Mouse (Mus musculus) right cerebral cortex, postnatal 10 days (tissue): Measurements from ENCODE around the gene Olfr376.
A peak's percentile ranks its signal among the peaks of the same experiment; 100 is the strongest.

Source experiments
- DNase-seq, 2 experiments: peaks; one replicate each; pipeline ENCODE4 v3.0.0; 2021; ENCODE audit warnings: low spot score in 2 of 2

Olfr376 gene

DNA sequence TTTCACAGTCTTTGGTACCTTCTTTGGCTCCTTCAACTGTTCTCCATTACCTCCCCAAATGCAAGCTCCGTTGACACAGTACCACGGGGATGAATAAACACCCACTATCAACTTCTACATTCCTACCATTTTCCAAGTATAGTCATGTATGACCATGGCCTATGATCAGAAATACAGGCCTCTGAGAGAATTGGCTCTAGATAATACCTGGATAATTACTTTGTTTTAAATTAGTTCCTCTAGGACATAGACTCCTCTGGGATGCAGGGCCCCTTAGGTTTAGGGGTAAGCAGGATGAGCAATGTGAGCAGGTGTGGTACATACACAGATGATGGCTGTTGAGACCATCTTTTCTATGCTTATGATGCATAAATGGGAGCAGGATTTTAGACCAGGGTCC, at the start of gene Olfr376:
Gene Olfr376, plus strand, starts transcription at position 301 of the 400 bp plus-strand sequence.
- no peak for DNase-seq

DNA sequence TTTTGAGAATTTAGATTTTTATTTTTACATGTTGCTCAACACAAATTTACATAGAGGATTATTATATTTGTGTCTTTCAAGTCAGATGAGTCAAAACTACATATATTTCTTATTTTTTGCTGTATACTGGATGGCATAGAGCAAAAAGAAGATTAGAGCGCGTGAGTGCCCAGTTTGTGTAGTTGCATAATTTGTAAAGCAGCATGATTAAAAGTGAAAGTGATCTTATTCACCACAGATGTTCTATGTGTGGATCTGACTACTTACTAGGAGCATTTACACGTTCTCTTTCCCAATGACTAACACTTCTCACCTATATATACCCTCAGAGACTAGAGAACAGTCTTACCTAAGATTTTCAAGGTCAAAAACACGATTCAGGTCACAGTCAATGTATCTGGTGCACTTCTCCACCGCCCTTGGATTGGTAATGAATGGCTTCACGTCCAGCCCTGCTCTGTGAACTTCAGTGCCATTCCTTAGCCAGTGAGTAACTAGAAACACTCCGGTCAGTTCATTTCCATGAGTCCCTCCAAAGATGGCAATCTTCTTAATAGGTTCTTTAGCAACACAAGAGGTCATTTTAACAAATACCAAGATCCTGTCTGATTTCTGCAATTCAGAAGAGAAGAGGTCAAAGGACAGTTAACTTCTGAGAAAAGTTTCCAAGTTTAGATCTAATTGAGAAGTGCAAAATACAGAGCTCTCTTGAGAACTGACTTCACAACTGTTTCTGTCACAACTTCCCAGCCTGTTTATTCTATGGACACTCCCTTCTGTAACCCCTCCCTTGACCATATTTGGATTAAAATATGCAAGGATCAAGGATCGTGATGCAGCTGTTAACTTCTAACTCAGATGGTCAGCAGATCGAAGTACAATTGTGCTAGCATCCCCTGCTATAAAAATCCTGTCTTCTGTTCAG, 46.9 kb upstream of the Olfr376 start:
- no peak for DNase-seq

GRCm38 (mm10) chr11:73326485-73326886, 44.6 kb upstream of the Olfr376 start:
- DNase-seq = no peak

- peak; percentile 21 to 35 for DNase-seq
Measured at GRCm38 (mm10) chr11:73327361-73327760, 43.7 kb upstream of the Olfr376 start.

DNA sequence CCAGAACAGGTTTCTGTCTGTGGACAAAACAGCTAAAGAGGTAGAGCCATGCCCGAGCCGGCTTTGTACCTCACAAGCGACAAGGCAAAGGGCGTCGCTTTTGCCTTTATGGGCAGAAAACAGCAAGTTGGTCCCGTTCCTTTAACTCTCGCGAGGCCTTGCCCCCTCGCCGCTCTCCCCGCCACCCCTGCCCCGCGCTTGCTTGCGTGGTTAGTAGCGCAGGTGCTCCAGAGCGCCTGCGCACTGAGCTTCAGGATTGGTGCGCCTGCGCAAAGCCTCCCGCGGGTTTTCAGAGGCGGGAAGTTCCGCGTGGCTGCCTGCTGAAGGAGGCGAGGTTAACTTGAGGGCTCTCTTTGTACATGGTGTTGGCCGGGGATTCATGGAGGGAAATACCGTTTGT, 41.6 kb upstream of the Olfr376 start, which contains the start of the genes Aspa, Gm49340 and Spata22:
Gene Aspa, minus strand, starts transcription at position 155 of the 400 bp plus-strand sequence.
Gene Gm49340, plus strand, starts transcription at position 300 of the 400 bp plus-strand sequence.
Gene Spata22, plus strand, starts transcription at position 300 of the 400 bp plus-strand sequence.
- DNase-seq = no peak

DNA sequence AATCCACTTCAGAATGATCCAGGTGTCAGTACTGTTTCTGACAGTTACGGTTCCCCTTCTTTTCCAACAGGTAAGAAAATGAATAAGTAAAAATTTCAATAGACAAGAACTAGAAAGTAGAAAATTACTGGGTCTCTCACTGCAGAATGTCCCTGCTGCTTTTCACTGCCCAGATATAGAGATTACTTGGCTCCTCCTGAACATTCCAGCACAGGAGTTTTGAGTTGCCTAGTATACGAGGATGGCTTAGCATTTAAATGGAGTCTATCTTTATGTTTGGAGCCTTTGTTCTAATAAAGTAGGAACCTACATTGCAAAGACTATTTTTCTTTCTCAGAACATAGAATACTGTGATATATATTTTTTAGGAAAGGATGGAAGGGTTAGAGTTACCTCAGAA, 37.7 kb upstream of the Olfr376 start:
- no peak for DNase-seq

- DNase-seq = no peak
Measured at GRCm38 (mm10) chr11:73336919-73337318, 34.1 kb upstream of the Olfr376 start.

DNA sequence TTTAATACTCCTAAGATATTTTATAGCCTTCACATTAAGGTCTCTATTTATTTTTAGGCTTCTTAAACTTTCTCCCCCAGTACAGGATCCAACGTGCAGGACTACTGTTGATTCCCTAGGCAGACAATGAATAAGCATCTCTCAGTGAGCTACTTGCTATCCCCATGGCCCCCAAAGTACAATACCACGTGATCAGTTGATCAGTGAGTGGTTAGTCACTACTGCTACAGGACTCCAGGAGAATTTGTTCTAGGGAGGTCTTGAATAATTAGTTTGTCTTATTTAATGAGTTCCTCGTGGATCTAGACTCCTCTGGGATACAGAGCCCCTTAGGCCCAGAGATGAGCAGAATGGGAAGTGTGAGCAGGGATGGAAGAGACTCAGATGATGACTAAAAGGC, 20.6 kb upstream of the Olfr376 start, which contains the start of gene Olfr20:
Gene Olfr20, plus strand, starts transcription at position 301 of the 400 bp plus-strand sequence.
- DNase-seq = no peak

DNA sequence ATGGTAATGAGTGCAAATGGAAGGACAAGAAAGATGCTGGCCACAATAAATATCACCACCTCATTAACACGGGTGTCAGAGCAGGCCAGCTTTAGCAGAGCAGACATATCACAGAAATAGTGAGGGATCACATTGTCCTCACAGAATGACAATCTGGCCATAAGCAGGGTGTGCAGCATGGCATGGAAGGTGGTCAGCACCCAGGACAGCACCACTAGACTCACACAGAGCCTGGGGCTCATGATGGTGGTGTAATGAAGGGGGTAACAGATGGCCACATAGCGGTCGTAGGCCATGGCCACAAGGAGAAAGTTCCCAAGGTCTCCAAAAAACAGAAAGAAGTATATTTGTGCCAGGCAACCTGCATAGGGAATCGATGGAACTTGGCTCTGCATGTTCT, 24.3 kb downstream of the Olfr376 start:
- no peak for DNase-seq

DNA sequence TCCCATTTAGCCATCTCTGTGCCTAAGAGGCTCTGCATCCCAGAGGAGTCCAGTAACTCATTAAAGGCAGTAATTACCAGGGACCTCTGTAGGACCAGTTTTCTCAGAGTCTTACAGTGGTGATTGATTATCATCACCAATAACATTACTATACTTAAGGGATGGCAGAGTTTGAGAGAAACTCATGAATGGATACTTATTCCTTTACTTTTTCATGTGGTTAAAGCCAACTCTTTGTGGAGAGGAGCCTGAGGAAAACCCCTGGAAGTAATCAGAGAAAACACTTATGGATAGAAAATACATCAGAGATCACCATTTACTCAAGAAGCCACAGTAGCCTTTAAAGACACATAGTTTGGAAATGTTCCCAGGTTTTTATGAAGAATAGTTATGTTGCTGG, 28.5 kb downstream of the Olfr376 start, which contains the start of gene Olfr1:
Gene Olfr1, minus strand, starts transcription at position 101 of the 400 bp plus-strand sequence.
- no peak for DNase-seq
